Mouse (Mus musculus) cerebellum, adult 11 months (tissue): Measurements from ENCODE around the gene Nxn.
A peak's percentile ranks its signal among the peaks of the same experiment; 100 is the strongest.

Experiments
- DNase-seq: peaks from one replicate; pipeline ENCODE4 v3.0.0; 2022

Nxn gene

GRCm38 (mm10) chr11:76398798-76399586 lies at the start of gene Nxn:
TSS of gene Nxn (minus strand) at chr11:76399140.
- peak; percentile 91 for DNase-seq

DNA sequence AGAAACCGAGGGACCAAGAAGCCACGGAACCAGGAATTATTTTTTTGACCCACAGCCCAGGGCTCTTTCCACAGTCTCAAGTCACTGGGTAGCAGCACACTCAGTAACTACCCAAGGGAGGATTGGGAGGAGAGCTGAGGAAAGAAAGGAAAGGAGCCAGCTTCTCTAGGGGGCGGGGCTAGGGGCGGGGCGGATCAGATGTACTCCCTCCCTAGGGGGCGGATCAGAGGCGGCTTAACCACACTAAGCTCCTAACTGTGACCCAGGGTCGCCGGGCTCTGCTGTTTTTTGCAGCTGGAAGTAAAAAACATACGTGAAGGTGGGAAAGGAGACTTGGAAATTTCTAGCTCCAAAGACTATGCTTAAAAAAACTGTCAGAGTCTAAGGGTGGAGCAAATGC lies 47.3 kb upstream of the Nxn start:
- DNase-seq = no peak

DNA sequence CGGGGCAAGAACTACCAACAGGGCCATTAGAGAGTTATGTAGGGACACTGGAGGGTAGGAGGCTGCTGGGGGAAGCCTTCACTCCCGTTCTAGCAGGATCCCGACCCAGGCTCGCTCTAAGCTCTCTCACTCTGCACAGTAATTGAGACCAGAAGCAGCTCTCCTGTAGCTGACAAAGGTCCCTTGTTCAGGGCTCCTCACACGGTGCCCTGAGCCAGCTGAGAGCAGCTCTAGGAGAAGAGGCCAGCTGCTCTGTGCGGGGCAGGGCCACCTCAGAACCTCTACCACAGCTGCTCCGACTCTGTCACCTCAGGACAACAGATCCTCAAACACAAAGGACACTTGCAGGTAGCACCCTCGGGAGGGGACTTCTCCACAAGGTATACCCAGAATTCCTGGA lies 46.5 kb upstream of the Nxn start:
- no peak for DNase-seq

DNA sequence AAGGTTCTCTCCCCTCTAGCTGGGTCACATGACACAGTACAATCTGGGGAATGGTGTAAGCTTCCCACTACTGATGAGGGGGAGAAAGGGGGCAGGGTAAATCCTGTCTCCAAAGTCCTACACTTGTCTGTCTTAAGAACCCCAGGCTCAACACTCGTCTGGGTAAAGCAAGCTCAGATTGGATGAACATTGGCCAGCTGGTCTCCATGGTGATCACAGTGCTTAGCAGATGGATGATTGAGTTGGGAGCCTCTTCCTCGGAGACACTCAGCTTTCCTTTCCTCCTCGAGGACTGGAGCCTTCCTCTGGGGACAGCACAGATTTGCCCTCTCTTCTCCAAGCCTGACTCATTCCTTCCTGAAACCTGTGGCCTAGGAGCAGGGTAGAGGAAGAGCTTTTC lies 40.7 kb upstream of the Nxn start:
- no peak for DNase-seq

GRCm38 (mm10) chr11:76436864-76437437 lies 38.0 kb upstream of the Nxn start:
- DNase-seq = no peak

DNA sequence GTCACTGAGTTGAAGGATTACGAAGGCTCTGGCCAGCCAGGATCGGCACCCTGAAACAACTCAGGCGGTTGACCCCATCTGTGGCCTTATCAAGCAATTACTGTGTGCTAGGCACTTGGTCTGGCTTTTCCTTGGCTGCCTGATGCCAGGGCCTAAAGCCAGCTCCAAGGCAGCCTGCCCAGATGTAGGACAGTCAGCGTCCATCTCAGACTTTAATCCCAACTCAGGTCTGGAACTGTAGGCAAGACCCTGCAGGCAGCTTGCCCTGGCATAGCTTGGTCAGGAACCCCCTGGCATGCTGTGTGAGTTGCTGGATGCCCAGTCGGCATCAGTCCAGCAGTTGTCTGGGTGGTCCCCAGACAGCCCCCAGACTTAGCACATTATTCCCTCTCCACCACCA lies 37.1 kb upstream of the Nxn start:
- no peak for DNase-seq

DNA sequence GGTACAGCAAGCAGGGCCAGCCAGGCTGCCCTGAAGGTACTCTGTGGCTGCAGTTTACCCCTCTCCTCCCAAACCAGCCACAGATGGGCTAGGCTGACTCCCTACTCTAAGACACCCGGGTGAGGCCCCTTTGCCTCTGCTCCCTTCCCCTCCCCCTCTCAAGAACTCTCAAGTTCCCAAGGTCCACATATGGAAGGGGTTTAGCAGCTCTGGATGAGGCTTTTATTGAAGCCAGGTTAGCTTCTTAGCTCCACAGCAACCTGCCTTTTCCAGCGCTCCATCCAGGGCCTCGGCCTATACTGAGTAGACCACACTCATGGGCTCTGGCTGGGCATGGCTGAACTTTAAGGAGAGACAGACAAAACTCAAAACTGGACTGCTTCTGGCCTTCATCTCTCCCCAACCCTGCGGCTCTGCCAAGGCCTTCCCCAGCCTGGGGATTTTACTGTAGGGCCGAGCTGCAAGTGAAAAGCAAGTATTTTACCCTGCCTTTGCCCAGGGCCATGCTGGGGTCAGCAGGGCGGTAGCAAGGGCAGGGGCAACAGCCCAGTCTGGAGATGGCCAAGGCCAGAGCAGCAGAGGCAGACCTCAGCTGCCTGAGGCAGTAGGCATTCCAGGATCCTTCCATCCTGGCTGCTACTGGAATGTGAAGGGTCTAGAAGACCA lies 31.2 kb upstream of the Nxn start:
- no peak for DNase-seq

- no peak for DNase-seq
These were observed 30.6 kb upstream of the Nxn start for GRCm38 (mm10) chr11:76429556-76429955.

GRCm38 (mm10) chr11:76429046-76429445 lies 30.1 kb upstream of the Nxn start:
- DNase-seq = no peak

DNA sequence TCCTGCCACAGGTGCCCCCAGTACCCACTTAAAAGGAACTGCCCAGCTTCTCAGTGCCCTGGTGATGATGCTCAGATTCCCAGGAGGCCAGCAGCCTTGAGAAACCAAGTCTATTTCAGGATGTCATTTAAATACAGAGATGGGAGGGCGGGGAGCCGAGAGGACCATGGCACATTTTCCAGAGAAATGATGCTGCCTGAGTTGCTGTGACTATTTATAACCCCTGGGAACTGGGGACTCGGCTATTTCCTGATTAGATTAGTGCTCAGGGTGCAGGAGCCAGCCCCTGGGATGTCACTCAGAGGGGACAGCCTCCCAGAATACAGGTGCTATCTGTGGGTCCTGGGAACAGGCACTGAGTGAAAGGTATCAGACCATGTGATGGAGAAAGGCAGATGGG lies 28.8 kb upstream of the Nxn start:
- no peak for DNase-seq

DNA sequence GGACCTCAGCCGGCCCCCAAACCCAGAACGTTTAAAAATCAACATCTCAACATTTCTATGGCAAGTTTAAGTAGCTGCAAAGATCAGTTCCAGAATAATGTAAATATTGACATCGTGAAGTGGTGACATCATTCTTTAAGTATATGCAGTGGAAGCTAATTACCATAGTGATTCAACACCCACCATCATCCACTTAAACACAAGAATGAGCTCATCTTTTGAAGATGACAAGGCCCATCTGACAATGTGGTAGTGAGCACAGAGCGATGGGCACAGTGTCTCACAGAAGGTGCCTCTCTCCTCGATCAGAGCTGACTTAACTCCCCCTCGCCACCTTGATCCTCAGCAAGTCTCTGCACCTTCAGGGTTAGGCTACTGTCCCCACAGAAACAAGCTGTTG lies 26.8 kb upstream of the Nxn start:
- no peak for DNase-seq

DNA sequence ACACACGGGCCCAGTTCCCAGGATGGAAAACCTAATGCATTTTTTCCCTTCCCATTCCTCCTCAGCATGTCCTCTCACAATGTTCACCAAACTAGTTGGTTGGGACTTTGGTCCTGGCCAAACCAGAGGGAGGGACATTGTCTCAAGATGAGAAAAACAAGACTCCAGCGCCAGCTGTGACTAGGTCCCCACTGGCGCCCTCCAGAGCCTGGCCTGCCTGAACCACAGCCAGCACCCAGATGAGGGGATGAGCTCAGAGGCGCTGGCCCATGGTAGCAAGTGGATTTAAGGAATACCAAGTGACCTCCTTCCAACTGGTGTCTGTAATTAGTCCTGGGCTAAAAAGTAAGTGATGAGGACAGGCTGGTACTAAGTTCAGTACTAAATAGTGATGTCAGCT lies 22.0 kb upstream of the Nxn start:
- DNase-seq = no peak

DNA sequence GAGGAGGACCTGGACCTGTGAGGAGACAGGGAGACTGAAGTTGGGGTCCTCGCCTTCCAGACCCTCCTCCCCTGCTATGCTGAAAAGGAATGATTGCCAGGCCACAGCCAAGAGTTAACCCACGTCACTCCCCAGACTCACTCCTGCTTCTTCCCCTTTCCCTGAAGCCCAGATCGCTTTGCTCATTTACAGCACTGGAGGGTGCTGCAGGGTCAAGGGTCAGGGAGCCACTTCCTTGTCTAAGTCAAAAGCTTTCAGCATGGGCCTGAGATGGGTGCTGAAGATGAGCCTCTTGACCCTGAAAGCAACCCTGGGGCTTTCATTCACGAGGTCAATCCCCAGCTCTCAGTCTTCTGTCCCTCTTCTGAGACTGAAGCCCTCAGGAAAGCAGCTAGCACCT lies 20.2 kb upstream of the Nxn start:
- no peak for DNase-seq

DNA sequence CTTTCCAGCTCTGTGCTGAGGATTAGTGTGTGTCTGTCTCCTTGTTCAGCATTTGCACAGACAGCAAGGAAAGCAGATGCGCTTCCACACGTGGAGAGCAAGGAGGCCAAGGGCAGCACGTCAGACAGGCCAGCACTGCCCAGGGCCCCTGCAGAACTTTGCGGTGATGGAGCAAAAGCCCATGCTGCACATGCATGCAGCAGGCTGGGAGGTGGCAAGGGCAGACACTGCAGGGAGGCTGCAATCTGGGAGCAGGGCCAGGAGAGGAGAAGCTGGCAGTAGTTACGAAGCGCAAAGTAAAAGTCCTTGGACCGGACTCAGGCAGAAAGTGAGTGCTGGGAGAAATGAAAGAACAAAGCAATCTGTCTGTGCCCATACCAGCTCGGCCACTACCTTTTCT lies 19.5 kb upstream of the Nxn start:
- peak; percentile 54 for DNase-seq

DNA sequence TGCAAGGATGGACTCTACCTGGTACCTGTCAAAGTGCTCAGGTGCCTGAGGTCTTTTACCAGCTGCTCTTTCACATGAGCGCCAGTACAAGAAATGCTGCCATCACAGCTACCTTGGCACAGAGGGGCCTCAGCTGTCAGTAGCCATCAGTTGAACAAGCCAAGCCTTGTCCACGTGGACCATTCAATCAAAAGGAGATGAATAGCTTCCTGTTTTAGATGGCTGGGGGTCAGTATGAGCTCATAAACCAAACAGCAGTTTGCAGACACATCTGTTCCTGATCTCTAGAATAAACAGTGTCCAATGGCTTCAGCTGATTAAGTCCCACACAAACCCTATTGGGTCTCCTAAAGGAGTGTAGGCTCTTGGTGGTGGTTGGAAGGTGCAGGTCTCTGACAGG lies 17.0 kb upstream of the Nxn start:
- DNase-seq = no peak

- DNase-seq = no peak
These were observed 16.1 kb upstream of the Nxn start for GRCm38 (mm10) chr11:76415001-76415400.

DNA sequence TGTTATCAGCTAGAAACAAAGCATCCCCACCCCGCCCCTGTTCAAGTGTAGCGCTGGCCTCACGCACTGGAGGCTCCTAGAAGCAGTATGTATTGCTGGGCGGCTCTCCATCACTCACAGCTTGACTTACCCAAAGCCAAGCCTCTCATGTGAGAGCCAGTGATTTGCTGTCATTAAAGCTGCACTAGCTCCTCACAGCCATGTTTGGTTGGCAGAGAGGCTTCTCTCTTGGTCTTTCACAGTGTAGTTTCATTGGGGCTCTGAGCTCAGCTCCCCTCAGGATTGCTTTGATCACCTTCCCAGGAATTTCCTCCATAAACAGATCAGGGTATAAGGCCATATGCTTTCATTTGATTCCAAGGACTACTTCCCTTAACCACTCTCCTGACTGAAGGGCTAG lies 14.3 kb upstream of the Nxn start:
- DNase-seq = no peak

GRCm38 (mm10) chr11:76410826-76411225 lies 11.9 kb upstream of the Nxn start:
- DNase-seq = peak; percentile 51

- DNase-seq = peak; percentile 97
These were observed 8.0 kb upstream of the Nxn start, which contains the start of gene Timm22 for GRCm38 (mm10) chr11:76406702-76407583. TSS of gene Timm22 (plus strand) at chr11:76406952.

GRCm38 (mm10) chr11:76405626-76406264 lies 6.8 kb upstream of the Nxn start:
- DNase-seq = no peak

- no peak for DNase-seq
These were observed 6.2 kb upstream of the Nxn start for GRCm38 (mm10) chr11:76405113-76405512.

DNA sequence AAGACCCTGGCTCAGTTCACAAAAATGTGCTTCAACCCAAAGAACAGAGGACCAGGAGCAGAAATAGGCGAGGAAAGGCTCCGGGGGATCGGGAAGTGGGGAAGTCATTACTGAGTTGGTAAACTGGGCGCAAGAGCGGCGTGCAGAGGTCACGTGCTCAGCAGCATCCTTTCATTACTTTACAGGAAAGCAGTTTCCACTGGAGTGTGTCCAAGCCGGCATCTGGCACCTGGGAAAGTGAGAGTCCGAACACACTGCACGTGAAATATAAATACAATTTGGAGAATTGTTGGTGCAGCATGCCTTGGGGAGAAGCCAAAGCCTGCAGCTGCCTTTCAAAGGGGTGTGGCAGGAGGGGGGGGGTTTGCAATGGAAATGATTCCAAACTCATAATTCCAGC lies 2.5 kb upstream of the Nxn start:
- DNase-seq = no peak
